In genomic region chr6:59071691-59072090, GRCm38 (mm10) we compare ENCODE assay signal across 12 mouse cellular contexts. TPM values are rescaled to one million over a fixed set of nuclear protein-coding genes. Genes with fewer than 3 reads are reported as not detected.
DNase-seq lines count a peak whose midpoint lies in the region.
"Had no signal": no experiment of that assay in that cellular context is flagged by ENCODE, and none has a peak within 500 bp of the region (broad histone marks: within the 10 kb centered on the region; RNA-seq: fewer than 3 reads in every experiment).

No protein-coding gene starts in this region.

- DNase-seq in adrenal gland, adult 8-10 months: peak; percentile 15
- DNase-seq in adrenal gland, adult 18-20 months (ENCODE audit: low spot score in 2 of 2): no peak
- DNase-seq in lung, adult 18-20 months: peak; percentile 25 to 43
- no peak for DNase-seq in lung, postnatal 4 days
- peak; percentile 12 to 13 for DNase-seq in adrenal gland, postnatal 36 days
- peak; percentile 34 for DNase-seq in kidney, postnatal 14 days
- no peak for DNase-seq in cerebellum, adult 9-10 months
- DNase-seq in spleen, adult 18-20 months: no peak
- DNase-seq: cerebellum, adult 18-20 months; heart, adult 11 months; heart, postnatal 36 days; layer of hippocampus, postnatal 36 days had no signal

RNA-seq across cellular contexts. Expression of gene Fam13a, which starts 47.3 kb away (rescaled TPM):
- 10 to 100 TPM; 13.0 to 48.9 (median 30.2) TPM for total RNA-seq in adrenal gland, adult 8-10 months (2022)
- 10 to 100 TPM; 50.7 to 60.7 TPM for total RNA-seq in adrenal gland, adult 18-20 months (2021)
- 100 to 1,000 TPM in 1 of 2 experiments, 10 to 100 TPM in 1; 99.4 to 103 TPM for total RNA-seq in adrenal gland, postnatal 36 days (2021)

Comparison
In these comparisons a context has a peak if more than half of its experiments do, and no peak if none do; other contexts are left out.
1. DNase-seq: peak in adrenal gland, adult 8-10 months (single experiment), lung, adult 18-20 months (2 of 2), adrenal gland, postnatal 36 days (2 of 2) and kidney, postnatal 14 days (single experiment); none in adrenal gland, adult 18-20 months (0 of 2), lung, postnatal 4 days (0 of 2), cerebellum, adult 9-10 months (single experiment) and spleen, adult 18-20 months (0 of 2).